Mouse (Mus musculus): ENCODE data around the gene Slc17a5.

The Slc17a5 gene

GRCm38 (mm10) chr9:78559479-78559878 is 28.4 kb downstream of the Slc17a5 start:
- DNase-seq (ENCODE audit: low spot score in 2 of 2) = no peak

GRCm38 (mm10) chr9:78558586-78559214 is 29.1 kb downstream of the Slc17a5 start:
- no peak for DNase-seq (ENCODE audit: low spot score in 2 of 2)

GRCm38 (mm10) chr9:78557041-78557440 is 30.8 kb downstream of the Slc17a5 start:
- DNase-seq (ENCODE audit: low spot score in 2 of 2) = no peak

- peak; percentile 65 to 85 for DNase-seq (ENCODE audit: low spot score in 2 of 2)
Measured at GRCm38 (mm10) chr9:78552984-78553383, 34.9 kb downstream of the Slc17a5 start.

GRCm38 (mm10) chr9:78551761-78552160 is 36.1 kb downstream of the Slc17a5 start:
- DNase-seq (ENCODE audit: low spot score in 2 of 2) = no peak

GRCm38 (mm10) chr9:78547742-78548141 is 40.1 kb downstream of the Slc17a5 start:
- no peak for DNase-seq (ENCODE audit: low spot score in 2 of 2)

GRCm38 (mm10) chr9:78546944-78547343 is 40.9 kb downstream of the Slc17a5 start:
- DNase-seq (ENCODE audit: low spot score in 2 of 2) = no peak

GRCm38 (mm10) chr9:78541758-78542157 is 46.1 kb downstream of the Slc17a5 start:
- DNase-seq (ENCODE audit: low spot score in 2 of 2) = no peak

- no peak for DNase-seq (ENCODE audit: low spot score in 2 of 2)
Measured at GRCm38 (mm10) chr9:78538421-78538820, 49.4 kb downstream of the Slc17a5 start.

- DNase-seq (ENCODE audit: low spot score in 2 of 2) = no peak
Measured at GRCm38 (mm10) chr9:78537154-78537873, 50.5 kb downstream of the Slc17a5 start.

GRCm38 (mm10) chr9:78534606-78535005 is 53.2 kb downstream of the Slc17a5 start:
- no peak for DNase-seq (ENCODE audit: low spot score in 2 of 2)

- peak; percentile 27 to 61 for DNase-seq (ENCODE audit: low spot score in 2 of 2)
Measured at GRCm38 (mm10) chr9:78533296-78533935, 54.4 kb downstream of the Slc17a5 start.

- DNase-seq (ENCODE audit: low spot score in 2 of 2) = no peak
Measured at GRCm38 (mm10) chr9:78532341-78532819, 55.5 kb downstream of the Slc17a5 start.

- DNase-seq (ENCODE audit: low spot score in 2 of 2) = no peak
Measured at GRCm38 (mm10) chr9:78531816-78532215, 56.0 kb downstream of the Slc17a5 start.

- DNase-seq (ENCODE audit: low spot score in 2 of 2) = peak; percentile 85 to 92
Measured at GRCm38 (mm10) chr9:78527767-78528381, 60.0 kb downstream of the Slc17a5 start.

- DNase-seq (ENCODE audit: low spot score in 2 of 2) = peak; percentile 65 to 88
Measured at GRCm38 (mm10) chr9:78527301-78527761, 60.5 kb downstream of the Slc17a5 start.

- DNase-seq (ENCODE audit: low spot score in 2 of 2) = no peak
Measured at GRCm38 (mm10) chr9:78526206-78526605, 61.6 kb downstream of the Slc17a5 start.

- DNase-seq (ENCODE audit: low spot score in 2 of 2) = no peak
Measured at GRCm38 (mm10) chr9:78525451-78526135, 62.2 kb downstream of the Slc17a5 start.

GRCm38 (mm10) chr9:78521689-78522088 is 66.2 kb downstream of the Slc17a5 start:
- DNase-seq (ENCODE audit: low spot score in 2 of 2) = peak; percentile 36 to 58

GRCm38 (mm10) chr9:78520780-78521601 is 66.8 kb downstream of the Slc17a5 start:
- peak; percentile 26 to 35 for DNase-seq (ENCODE audit: low spot score in 2 of 2)
